Mouse (Mus musculus) gastrocnemius, adult 18-20 months (tissue): ENCODE data around the gene Klf7. TPM values are rescaled to one million over a fixed set of nuclear protein-coding genes. Genes with fewer than 3 reads are reported as not detected.

Experiments
- DNase-seq: peaks from one replicate; pipeline ENCODE4 v3.0.0; 2021; ENCODE audit warnings: low spot score
- total RNA-seq, 2 experiments: library from RNA; stranded (reverse); gene quantifications; 2 replicates each; pipeline ENCODE4 v1.2.3; 2021

The Klf7 gene
- total RNA-seq, 2 experiments from 2014 or later = 5.8 to 8.1 TPM

GRCm38 (mm10) chr1:64032502-64033231, 89.4 kb downstream of the Klf7 start:
- DNase-seq = no peak

- DNase-seq = no peak
Observed at GRCm38 (mm10) chr1:64021986-64022385, 100.1 kb downstream of the Klf7 start.

- peak; percentile 27 for DNase-seq
Observed at GRCm38 (mm10) chr1:64020672-64021635, 101.1 kb downstream of the Klf7 start.

- DNase-seq = no peak
Observed at GRCm38 (mm10) chr1:64019127-64019635, 102.9 kb downstream of the Klf7 start.

GRCm38 (mm10) chr1:64018466-64019077, 103.5 kb downstream of the Klf7 start:
- DNase-seq = no peak

- no peak for DNase-seq
Observed at GRCm38 (mm10) chr1:64014091-64014490, 108.0 kb downstream of the Klf7 start.

- no peak for DNase-seq
Observed at GRCm38 (mm10) chr1:64008994-64009393, 113.1 kb downstream of the Klf7 start.

GRCm38 (mm10) chr1:64008031-64008430, 114.1 kb downstream of the Klf7 start:
- DNase-seq = no peak

- DNase-seq = no peak
Observed at GRCm38 (mm10) chr1:64005194-64005593, 116.9 kb downstream of the Klf7 start.

GRCm38 (mm10) chr1:64003525-64004291, 118.4 kb downstream of the Klf7 start:
- DNase-seq = no peak

GRCm38 (mm10) chr1:64002036-64002435, 120.0 kb downstream of the Klf7 start:
- no peak for DNase-seq

- no peak for DNase-seq
Observed at GRCm38 (mm10) chr1:64000597-64000996, 121.5 kb downstream of the Klf7 start.

GRCm38 (mm10) chr1:63999481-63999880, 122.6 kb downstream of the Klf7 start:
- DNase-seq = peak; percentile 55

GRCm38 (mm10) chr1:63998901-63999300, 123.2 kb downstream of the Klf7 start:
- DNase-seq = no peak

GRCm38 (mm10) chr1:63998139-63998538, 123.9 kb downstream of the Klf7 start:
- DNase-seq = no peak

- DNase-seq = no peak
Observed at GRCm38 (mm10) chr1:63995828-63996227, 126.3 kb downstream of the Klf7 start.

GRCm38 (mm10) chr1:63995137-63995492, 127.0 kb downstream of the Klf7 start:
- no peak for DNase-seq

GRCm38 (mm10) chr1:63994248-63995136, 127.6 kb downstream of the Klf7 start:
- DNase-seq = peak; percentile 39

- no peak for DNase-seq
Observed at GRCm38 (mm10) chr1:63992506-63992905, 129.6 kb downstream of the Klf7 start.

GRCm38 (mm10) chr1:63990416-63990815, 131.7 kb downstream of the Klf7 start:
- DNase-seq = no peak
